Mouse (Mus musculus): Measurements from ENCODE around the gene Clrn2. TPM values are rescaled to one million over a fixed set of nuclear protein-coding genes. Genes with fewer than 3 reads are reported as not detected.

The Clrn2 gene
- polyA plus RNA-seq, 1 experiment from 2014 or later: 0.28 TPM

- Histone ChIP-seq H3K4me3 (ENCODE audit: low read length) (no peak overlapping the region), H3K4me1 (ENCODE audit: control insufficient read depth, insufficient read depth, low read depth, low read length) (peaks cover 3% of the 10 kb centered on the region), H3K9me3 (ENCODE audit: control insufficient read depth, low read length) (no peaks in the 10 kb centered on the region), H3K27ac (ENCODE audit: low read depth, low read length) (no peak overlapping the region), H3K27me3 (replicated peaks; ENCODE audit: control insufficient read depth, insufficient read depth, low read length) (no peaks in the 10 kb centered on the region), H3K36me3 (ENCODE audit: control insufficient read depth, insufficient read depth, low read length) (peaks cover 7% of the 10 kb centered on the region), H3K9ac (ENCODE audit: low read depth, low read length) (no peak overlapping the region), H3K4me2 (ENCODE audit: low read length) (no peak overlapping the region)
- ATAC-seq: no peak
Observed at GRCm38 (mm10) chr5:45496042-45496441, 42.5 kb downstream of the Clrn2 start.

GRCm38 (mm10) chr5:45496479-45496878 lies 42.9 kb downstream of the Clrn2 start:
- ATAC-seq: no peak
- H3K27me3 ChIP-seq (replicated peaks; ENCODE audit: control insufficient read depth, insufficient read depth, low read length): no peaks in the 10 kb centered on the region
- H3K4me1 ChIP-seq (ENCODE audit: control insufficient read depth, insufficient read depth, low read depth, low read length): peaks cover 3% of the 10 kb centered on the region
- no peak overlapping the region for H3K9ac ChIP-seq (ENCODE audit: low read depth, low read length)
- H3K9me3 ChIP-seq (ENCODE audit: control insufficient read depth, low read length): no peaks in the 10 kb centered on the region
- H3K27ac ChIP-seq (ENCODE audit: low read depth, low read length): no peak overlapping the region
- no peak overlapping the region for H3K4me3 ChIP-seq (ENCODE audit: low read length)
- H3K36me3 ChIP-seq (ENCODE audit: control insufficient read depth, insufficient read depth, low read length): peaks cover 7% of the 10 kb centered on the region
- H3K4me2 ChIP-seq (ENCODE audit: low read length): no peak overlapping the region
- 93% methylated on average over 4 of the region's 4 CpGs for WGBS

- H3K9me3 ChIP-seq (ENCODE audit: control insufficient read depth, low read length): no peaks in the 10 kb centered on the region
- H3K4me3 ChIP-seq (ENCODE audit: low read length): no peak overlapping the region
- H3K9ac ChIP-seq (ENCODE audit: low read depth, low read length): no peak overlapping the region
- H3K4me2 ChIP-seq (ENCODE audit: low read length): no peak overlapping the region
- H3K27me3 ChIP-seq (replicated peaks; ENCODE audit: control insufficient read depth, insufficient read depth, low read length): no peaks in the 10 kb centered on the region
- no peak for ATAC-seq
- peaks cover 3% of the 10 kb centered on the region for H3K4me1 ChIP-seq (ENCODE audit: control insufficient read depth, insufficient read depth, low read depth, low read length)
- H3K27ac ChIP-seq (ENCODE audit: low read depth, low read length): no peak overlapping the region
- 86% methylated on average over 12 of the region's 12 CpGs for WGBS
- H3K36me3 ChIP-seq (ENCODE audit: control insufficient read depth, insufficient read depth, low read length): peaks cover 7% of the 10 kb centered on the region
Observed at GRCm38 (mm10) chr5:45496930-45497550, 43.5 kb downstream of the Clrn2 start.

- H3K27ac ChIP-seq (ENCODE audit: low read depth, low read length): no peak overlapping the region
- 90% methylated on average over 5 of the region's 5 CpGs for WGBS
Observed at GRCm38 (mm10) chr5:45497564-45497963, 44.0 kb downstream of the Clrn2 start.

GRCm38 (mm10) chr5:45510071-45510470 lies 56.5 kb downstream of the Clrn2 start:
- Histone ChIP-seq H3K27me3 (replicated peaks; ENCODE audit: control insufficient read depth, insufficient read depth, low read length) (no peaks in the 10 kb centered on the region), H3K4me3 (ENCODE audit: low read length) (no peak overlapping the region), H3K36me3 (ENCODE audit: control insufficient read depth, insufficient read depth, low read length) (peaks cover 22% of the 10 kb centered on the region), H3K27ac (ENCODE audit: low read depth, low read length) (no peak overlapping the region), H3K9me3 (ENCODE audit: control insufficient read depth, low read length) (no peaks in the 10 kb centered on the region), H3K4me2 (ENCODE audit: low read length) (no peak overlapping the region), H3K4me1 (ENCODE audit: control insufficient read depth, insufficient read depth, low read depth, low read length) (no peaks in the 10 kb centered on the region), H3K9ac (ENCODE audit: low read depth, low read length) (no peak overlapping the region)
- no peak for ATAC-seq
- WGBS: 79% methylated on average over 7 of the region's 7 CpGs

More at GRCm38 (mm10) chr5:45497564-45497963, 44.0 kb downstream of the Clrn2 start:
- Histone ChIP-seq H3K36me3 (ENCODE audit: control insufficient read depth, insufficient read depth, low read length) (peaks cover 7% of the 10 kb centered on the region), H3K4me2 (ENCODE audit: low read length) (no peak overlapping the region), H3K9ac (ENCODE audit: low read depth, low read length) (no peak overlapping the region), H3K4me3 (ENCODE audit: low read length) (no peak overlapping the region), H3K4me1 (ENCODE audit: control insufficient read depth, insufficient read depth, low read depth, low read length) (peaks cover under 1% of the 10 kb centered on the region; the same call in 1 of the 2 replicates), H3K27me3 (replicated peaks; ENCODE audit: control insufficient read depth, insufficient read depth, low read length) (no peaks in the 10 kb centered on the region), H3K9me3 (ENCODE audit: control insufficient read depth, low read length) (no peaks in the 10 kb centered on the region)
- ATAC-seq: no peak

- no peaks in the 10 kb centered on the region for H3K27me3 ChIP-seq (replicated peaks; ENCODE audit: control insufficient read depth, insufficient read depth, low read length)
- H3K9me3 ChIP-seq (ENCODE audit: control insufficient read depth, low read length): no peaks in the 10 kb centered on the region
- H3K36me3 ChIP-seq (ENCODE audit: control insufficient read depth, insufficient read depth, low read length): peaks cover 11% of the 10 kb centered on the region
- no peaks in the 10 kb centered on the region for H3K4me1 ChIP-seq (ENCODE audit: control insufficient read depth, insufficient read depth, low read depth, low read length)
- H3K27ac ChIP-seq (ENCODE audit: low read depth, low read length): no peak overlapping the region
- H3K9ac ChIP-seq (ENCODE audit: low read depth, low read length): no peak overlapping the region
- 90% methylated on average over 6 of the region's 6 CpGs for WGBS
- ATAC-seq: no peak
- no peak overlapping the region for H3K4me3 ChIP-seq (ENCODE audit: low read length)
- no peak overlapping the region for H3K4me2 ChIP-seq (ENCODE audit: low read length)
Observed at GRCm38 (mm10) chr5:45512908-45513307, 59.4 kb downstream of the Clrn2 start.

GRCm38 (mm10) chr5:45513511-45513910 lies 60.0 kb downstream of the Clrn2 start:
- Histone ChIP-seq H3K27me3 (replicated peaks; ENCODE audit: control insufficient read depth, insufficient read depth, low read length) (no peaks in the 10 kb centered on the region), H3K36me3 (ENCODE audit: control insufficient read depth, insufficient read depth, low read length) (peaks cover 11% of the 10 kb centered on the region), H3K27ac (ENCODE audit: low read depth, low read length) (no peak overlapping the region), H3K4me3 (ENCODE audit: low read length) (no peak overlapping the region), H3K4me2 (ENCODE audit: low read length) (no peak overlapping the region), H3K9ac (ENCODE audit: low read depth, low read length) (no peak overlapping the region), H3K9me3 (ENCODE audit: control insufficient read depth, low read length) (no peaks in the 10 kb centered on the region), H3K4me1 (ENCODE audit: control insufficient read depth, insufficient read depth, low read depth, low read length) (no peaks in the 10 kb centered on the region)
- whole genome bisulfite sequencing: 95% methylated on average over 2 of the region's 2 CpGs
- no peak for ATAC-seq

Other genes with a start within 250 kb of the Clrn2 start
- 141 and 154 TPM in 2 replicates for gene Qdpr, start 3.5 kb upstream of the Clrn2 start, polyA plus RNA-seq (2015; fragmentation: Nextera tagmentation; extraction: Ambion mirVana)
- 33.1 and 34.2 TPM in 2 replicates for gene Lap3, start 39.6 kb downstream of the Clrn2 start, polyA plus RNA-seq (2015; fragmentation: Nextera tagmentation; extraction: Ambion mirVana)
- gene Med28, start 66.5 kb downstream of the Clrn2 start, polyA plus RNA-seq (2015; fragmentation: Nextera tagmentation; extraction: Ambion mirVana): 243 and 250 TPM in 2 replicates
- gene Fam184b, start 185.9 kb downstream of the Clrn2 start, polyA plus RNA-seq (2015; fragmentation: Nextera tagmentation; extraction: Ambion mirVana): 13.3 and 14.5 TPM in 2 replicates
- 7.4 and 9.4 TPM in 2 replicates for gene Ncapg, start 216.2 kb downstream of the Clrn2 start, polyA plus RNA-seq (2015; fragmentation: Nextera tagmentation; extraction: Ambion mirVana)